Comparison of ENCODE assay signal across 15 mouse cellular contexts in genomic region chr12:16504244-16504643, GRCm38 (mm10).
DNase-seq lines count a peak whose midpoint lies in the region; ATAC-seq and TF ChIP-seq lines count a peak whose summit lies in the region.
"Had no signal": no experiment of that assay in that cellular context is flagged by ENCODE, and none has a peak within 500 bp of the region (broad histone marks: within the 10 kb centered on the region; RNA-seq: fewer than 3 reads in every experiment).

No protein-coding gene starts in this region.

- H3K27me3 ChIP-seq in lung, embryonic 14.5 days (ENCODE audit: insufficient read depth, low read length) = no peaks in the 10 kb centered on the region
- H3K27me3 ChIP-seq in splenic B cell, adult 2 months (ENCODE audit: control insufficient read depth, insufficient read depth, low read length, poor library complexity, severe bottlenecking) = no peaks in the 10 kb centered on the region
- H3K27me3 ChIP-seq: heart, embryonic 13.5 days; hindbrain, embryonic 12.5 days; midbrain, embryonic 12.5 days had no signal

- TF ChIP-seq CTCF in lung, embryonic 14.5 days (IDR thresholded peaks at IDR 0.05; ENCODE audit: low read depth) = peak; percentile 5; the same call in 1 of the 2 replicates
- no peak for TF ChIP-seq CTCF in lung, adult 2 months (IDR thresholded peaks at IDR 0.05; ENCODE audit: insufficient read depth, low read length)

- H3K4me2 ChIP-seq in lung, embryonic 14.5 days = no peak overlapping the region
- H3K4me2 ChIP-seq: heart, embryonic 13.5 days; hindbrain, embryonic 12.5 days; midbrain, embryonic 12.5 days had no signal

- H3K27ac ChIP-seq in lung, embryonic 14.5 days (ENCODE audit: low read depth) = no peak overlapping the region
- H3K27ac ChIP-seq: heart, embryonic 13.5 days; hindbrain, embryonic 12.5 days; midbrain, embryonic 12.5 days had no signal

- peak; percentile 75 for DNase-seq in heart, adult 11 months
- no peak for DNase-seq in heart, postnatal 14 days
- no peak for DNase-seq in lung, embryonic 14.5 days
- DNase-seq in lung, adult 2 months = no peak
- peak; percentile 69 for DNase-seq in R1 (ENCODE audit: low read depth, low spot score)
- DNase-seq in splenic B cell, adult 2 months (ENCODE audit: low read depth, low spot score) = peak; percentile 64
- no peak for DNase-seq in frontal cortex, postnatal 25 days (ENCODE audit: low spot score in 2 of 2)
- no peak for DNase-seq in cerebellum, postnatal 14 days
- DNase-seq: cerebellum, adult 8-10 months; gastrocnemius, postnatal 14 days; layer of hippocampus, adult 9-11 months; left cerebral cortex, postnatal 4 days had no signal

- no peak overlapping the region for H3K4me3 ChIP-seq in lung, embryonic 14.5 days (ENCODE audit: low read depth, low read length)
- no peak overlapping the region for H3K4me3 ChIP-seq in lung, adult 2 months (replicated peaks; ENCODE audit: extremely low read depth, low read depth, low read length)
- H3K4me3 ChIP-seq: heart, embryonic 13.5 days; hindbrain, embryonic 12.5 days; midbrain, embryonic 12.5 days had no signal

- WGBS in lung, embryonic 14.5 days = 70% methylated on average over 3 of the region's 3 CpGs
- WGBS in lung, adult 2 months = 84% methylated on average over 3 of the region's 3 CpGs

- TF ChIP-seq POLR2A in lung, adult 2 months (IDR thresholded peaks at IDR 0.05; ENCODE audit: borderline replicate concordance, extremely low read depth, low read depth, low read length) = no peak

- no peak for ATAC-seq in lung, embryonic 14.5 days (ENCODE audit: insufficient read depth)

- intact Hi-C loops in heart, postnatal 14 days (cut with DNase I) = loop anchor here (10.0 kb wide), 1 partner anchor 119 kb away; no protein-coding TSS in a partner anchor

- no peak overlapping the region for H3K9ac ChIP-seq in lung, embryonic 14.5 days
- H3K9ac ChIP-seq: heart, embryonic 13.5 days; hindbrain, embryonic 12.5 days; midbrain, embryonic 12.5 days had no signal

- no peaks in the 10 kb centered on the region for H3K9me3 ChIP-seq in lung, embryonic 14.5 days (ENCODE audit: low read depth, low read length)

- H3K36me3 ChIP-seq in lung, embryonic 14.5 days (ENCODE audit: insufficient read depth) = no peaks in the 10 kb centered on the region
- H3K36me3 ChIP-seq in splenic B cell, adult 2 months (ENCODE audit: control insufficient read depth, insufficient read depth, low read length, poor library complexity, severe bottlenecking) = no peaks in the 10 kb centered on the region
- H3K36me3 ChIP-seq: heart, embryonic 13.5 days; hindbrain, embryonic 12.5 days; midbrain, embryonic 12.5 days had no signal

- H3K4me1 ChIP-seq in lung, embryonic 14.5 days (ENCODE audit: insufficient read depth) = no peaks in the 10 kb centered on the region
- 0 out of 2 replicates have a peak, but pooled peaks cover under 1% of the 10 kb centered on the region for H3K4me1 ChIP-seq in lung, adult 2 months (ENCODE audit: control insufficient read depth, insufficient read depth, low read length)

Comparison
In these comparisons a context has a peak if more than half of its experiments do, and no peak if none do; other contexts are left out.
1. DNase-seq: peak in heart, adult 11 months (single experiment), R1 (single experiment) and splenic B cell, adult 2 months (single experiment); none in heart, postnatal 14 days (0 of 2), lung, embryonic 14.5 days (single experiment), lung, adult 2 months (single experiment), frontal cortex, postnatal 25 days (0 of 2) and cerebellum, postnatal 14 days (0 of 2).